Mouse (Mus musculus) ES-CJ7 (cell line): ENCODE results near the gene Smpd2.

Experiments used
- DNase-seq: peaks from one replicate; pipeline ENCODE4 v3.0.0; 2011; ENCODE audit warnings: low read depth, low spot score

The Smpd2 gene

DNA sequence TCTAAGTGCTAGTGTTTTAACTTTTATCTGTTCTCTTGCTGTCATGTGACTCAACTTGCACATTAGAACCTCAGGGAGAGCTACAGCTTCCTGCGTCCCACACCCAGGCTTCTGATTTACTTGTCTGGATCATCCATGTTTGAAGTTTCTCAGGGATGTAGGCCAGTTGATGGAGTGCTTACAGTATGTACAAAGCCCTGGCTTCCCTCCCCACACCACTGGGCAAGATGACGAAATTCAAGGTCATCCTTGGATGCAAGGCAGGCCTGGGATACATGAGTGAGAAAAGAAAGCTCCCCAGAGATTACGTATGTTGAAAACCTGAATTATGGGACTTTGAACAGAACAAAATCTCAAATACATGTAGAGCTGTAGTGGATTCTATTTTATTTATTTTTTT, 37.4 kb downstream of the Smpd2 start:
- no peak for DNase-seq

DNA sequence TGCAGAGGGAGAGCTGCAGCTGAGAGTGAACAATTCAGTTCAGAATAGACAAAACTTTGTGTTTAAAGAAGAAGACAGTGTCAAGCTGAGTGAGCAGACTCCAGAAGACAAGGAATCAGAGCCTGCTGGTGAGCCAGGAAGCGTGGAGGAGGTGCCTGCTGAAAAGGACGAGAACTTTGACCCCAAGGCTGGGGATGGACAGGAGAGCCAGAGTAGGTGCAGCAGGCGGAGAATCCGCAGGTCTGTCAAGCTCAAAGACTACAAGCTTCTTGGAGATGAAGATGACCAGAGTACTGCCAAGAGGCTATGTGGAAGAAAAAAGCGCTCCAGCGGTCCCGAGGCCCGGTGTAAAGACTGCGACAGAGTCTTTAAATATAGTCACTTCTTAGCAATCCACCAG, 38.5 kb downstream of the Smpd2 start:
- DNase-seq, result no peak

DNA sequence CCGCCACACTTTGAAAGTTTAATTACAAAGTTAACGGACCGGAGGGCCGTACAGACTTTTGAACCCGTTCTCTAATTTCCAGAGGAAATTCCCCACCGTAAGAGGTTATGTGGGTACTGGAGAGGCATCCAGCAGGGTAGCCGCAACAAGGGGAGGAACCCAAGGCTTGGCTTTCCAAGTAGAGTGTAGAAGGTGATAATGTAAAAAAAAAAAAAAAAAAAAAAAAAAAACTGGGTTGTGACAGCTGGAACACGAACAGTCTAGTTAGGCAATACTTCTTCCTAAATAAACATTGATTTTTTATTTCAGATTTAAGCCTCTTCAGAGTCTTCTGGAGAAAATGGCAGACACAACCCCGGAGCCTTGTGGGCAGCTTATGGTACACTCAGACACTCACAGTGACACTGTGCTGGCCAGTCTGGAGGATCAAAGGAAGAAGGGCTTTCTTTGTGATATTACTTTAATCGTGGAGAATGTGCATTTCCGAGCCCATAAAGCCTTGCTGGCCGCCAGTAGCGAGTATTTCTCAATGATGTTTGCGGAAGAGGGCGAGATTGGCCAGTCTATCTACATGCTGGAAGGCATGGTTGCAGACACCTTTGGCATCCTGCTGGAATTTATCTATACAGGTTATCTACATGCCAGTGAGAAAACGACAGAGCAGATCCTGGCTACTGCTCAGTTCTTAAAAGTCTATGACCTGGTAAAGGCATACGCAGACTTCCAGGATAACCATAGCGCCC, 39.2 kb downstream of the Smpd2 start:
- DNase-seq, result no peak

DNA sequence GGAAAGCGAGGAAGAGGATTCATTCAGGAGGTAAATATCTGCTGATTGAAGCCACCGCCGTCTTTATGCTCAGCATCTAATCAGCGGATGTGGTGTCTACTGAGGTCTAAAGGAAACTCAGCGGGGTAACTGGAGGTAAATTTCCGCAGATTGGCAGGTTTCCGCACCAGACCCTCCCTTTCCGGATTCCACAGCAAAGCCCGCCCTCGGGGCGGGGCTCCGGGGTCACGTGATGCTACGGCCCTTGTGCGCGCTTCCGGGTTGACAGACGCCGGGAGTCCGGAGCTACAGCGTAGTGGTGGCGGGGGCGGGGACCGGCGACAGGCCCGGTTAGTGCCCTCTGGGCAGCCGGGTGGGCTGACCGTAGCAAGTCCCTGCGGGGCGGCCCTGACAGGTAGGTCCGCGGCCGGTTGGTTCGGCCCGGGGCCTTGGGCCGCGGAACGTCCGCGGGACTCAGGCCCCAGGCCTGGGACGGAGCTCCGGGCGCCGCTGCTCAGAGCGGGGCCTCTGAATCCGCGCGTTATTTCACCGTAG, 40.0 kb downstream of the Smpd2 start, which contains the start of gene Zbtb24:
TSS of gene Zbtb24 (plus strand) at position 247 of the 534 bp plus-strand sequence.
- DNase-seq, result peak; percentile 96

DNA sequence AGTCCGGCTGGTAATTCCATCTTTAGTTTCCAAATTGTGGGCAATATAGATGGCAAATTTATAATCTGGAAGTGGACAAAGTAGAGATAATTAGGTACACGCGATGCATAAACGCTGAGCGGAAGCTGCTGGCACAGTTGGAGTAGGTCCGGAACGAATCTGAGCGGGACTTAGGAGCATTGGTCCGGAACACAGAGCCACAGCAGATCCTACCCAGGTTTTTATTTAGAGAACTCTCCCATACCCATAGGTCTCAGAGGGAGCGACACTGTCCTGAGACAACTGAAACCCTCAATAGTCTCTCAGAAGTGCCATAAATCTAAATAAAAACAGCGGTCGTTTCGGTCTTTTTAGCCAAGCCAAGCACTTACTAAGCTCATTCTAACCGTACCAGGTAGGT, 40.5 kb downstream of the Smpd2 start:
- peak; percentile 66 for DNase-seq

DNA sequence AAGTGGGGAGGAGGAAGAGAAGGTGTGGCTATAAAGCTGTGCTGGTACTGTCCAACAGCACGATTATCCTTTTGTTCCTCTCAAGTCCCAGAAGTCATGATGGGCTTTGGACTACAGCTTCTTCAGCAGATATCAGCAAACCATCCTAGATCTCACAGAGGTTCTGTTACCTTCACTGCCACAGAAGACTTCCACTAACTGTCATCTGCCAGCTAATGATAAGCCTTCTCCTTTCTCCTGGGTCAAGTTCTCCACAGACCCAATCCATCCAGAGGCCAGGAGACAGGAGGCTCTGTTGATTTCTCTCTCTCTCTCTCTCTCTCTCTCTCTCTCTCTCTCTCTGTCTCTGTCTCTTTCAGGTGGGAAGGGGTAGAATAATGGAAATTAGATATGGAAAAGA, 42.0 kb downstream of the Smpd2 start:
- DNase-seq, result no peak
